Mouse (Mus musculus) spleen, embryonic (tissue): ENCODE results near the gene Blmh.

Experiments used
- CTCF ChIA-PET: fragments of 350-600 bp; sonication (Branson Sonifier 250); formaldehyde crosslinking; loops from one replicate; lab custom pipeline; 2022; lab: Charles Lee

Gene Blmh

GRCm38 (mm10) chr11:76924759-76925236 lies at the start of gene Blmh:
Gene Blmh, plus strand, starts transcription at chr11:76924809.
- CTCF ChIA-PET: no interaction called here

- CTCF ChIA-PET: no interaction called here
Observed at GRCm38 (mm10) chr11:76879816-76880215, 44.8 kb upstream of the Blmh start.

- CTCF ChIA-PET: no interaction called here
Observed at GRCm38 (mm10) chr11:76884451-76884850, 40.2 kb upstream of the Blmh start.

- CTCF ChIA-PET: no interaction called here
Observed at GRCm38 (mm10) chr11:76889339-76890164, 35.1 kb upstream of the Blmh start.

GRCm38 (mm10) chr11:76891171-76891570 lies 33.4 kb upstream of the Blmh start:
- CTCF ChIA-PET: no interaction called here

- CTCF ChIA-PET: interaction anchor here (0.6 to 0.8 kb wide), 2 partner anchors 104 to 1663 kb away, joined by 3 read pairs; no protein-coding TSS in a partner anchor
Observed at GRCm38 (mm10) chr11:76891738-76892349, 32.8 kb upstream of the Blmh start.

GRCm38 (mm10) chr11:76892972-76893371 lies 31.6 kb upstream of the Blmh start:
- CTCF ChIA-PET: no interaction called here

GRCm38 (mm10) chr11:76893570-76893969 lies 31.0 kb upstream of the Blmh start:
- CTCF ChIA-PET: no interaction called here

GRCm38 (mm10) chr11:76894240-76894639 lies 30.4 kb upstream of the Blmh start:
- CTCF ChIA-PET: interaction anchor here (1.0 kb wide), 1 partner anchor 19 kb away, joined by 5 read pairs; no protein-coding TSS in a partner anchor

- CTCF ChIA-PET: no interaction called here
Observed at GRCm38 (mm10) chr11:76896360-76896759, 28.2 kb upstream of the Blmh start.

GRCm38 (mm10) chr11:76897126-76897525 lies 27.5 kb upstream of the Blmh start:
- CTCF ChIA-PET: no interaction called here

GRCm38 (mm10) chr11:76897871-76898270 lies 26.7 kb upstream of the Blmh start:
- CTCF ChIA-PET: no interaction called here

GRCm38 (mm10) chr11:76898751-76899150 lies 25.9 kb upstream of the Blmh start:
- CTCF ChIA-PET: no interaction called here

- CTCF ChIA-PET: no interaction called here
Observed at GRCm38 (mm10) chr11:76899758-76900738, 24.6 kb upstream of the Blmh start.

GRCm38 (mm10) chr11:76901579-76902361 lies 22.8 kb upstream of the Blmh start, which contains the start of gene Tmigd1:
Gene Tmigd1, plus strand, starts transcription at chr11:76902159.
- CTCF ChIA-PET: no interaction called here

- CTCF ChIA-PET: interaction anchor here (0.6 kb wide), 1 partner anchor 412 kb away, joined by 3 read pairs; no protein-coding TSS in a partner anchor
Observed at GRCm38 (mm10) chr11:76904340-76904739, 20.3 kb upstream of the Blmh start.

GRCm38 (mm10) chr11:76908651-76909050 lies 16.0 kb upstream of the Blmh start:
- CTCF ChIA-PET: no interaction called here

GRCm38 (mm10) chr11:76911325-76912054 lies 13.1 kb upstream of the Blmh start:
- CTCF ChIA-PET: no interaction called here

GRCm38 (mm10) chr11:76912055-76912395 lies 12.6 kb upstream of the Blmh start:
- CTCF ChIA-PET: no interaction called here

- CTCF ChIA-PET: no interaction called here
Observed at GRCm38 (mm10) chr11:76914366-76914765, 10.2 kb upstream of the Blmh start.
